Mouse (Mus musculus) Muller cell, postnatal 12 days (primary cell): ENCODE measurements around the gene Acp2.

Experiments
- DNase-seq: peaks from one replicate; pipeline ENCODE4 v3.0.0-alpha.2; 2015; ENCODE audit errors: inconsistent ontology term

The Acp2 gene

GRCm38 (mm10) chr2:91194624-91195332, 7.9 kb upstream of the Acp2 start:
- DNase-seq, result peak; percentile 72

GRCm38 (mm10) chr2:91196577-91197001, 6.1 kb upstream of the Acp2 start:
- DNase-seq, result no peak

DNA sequence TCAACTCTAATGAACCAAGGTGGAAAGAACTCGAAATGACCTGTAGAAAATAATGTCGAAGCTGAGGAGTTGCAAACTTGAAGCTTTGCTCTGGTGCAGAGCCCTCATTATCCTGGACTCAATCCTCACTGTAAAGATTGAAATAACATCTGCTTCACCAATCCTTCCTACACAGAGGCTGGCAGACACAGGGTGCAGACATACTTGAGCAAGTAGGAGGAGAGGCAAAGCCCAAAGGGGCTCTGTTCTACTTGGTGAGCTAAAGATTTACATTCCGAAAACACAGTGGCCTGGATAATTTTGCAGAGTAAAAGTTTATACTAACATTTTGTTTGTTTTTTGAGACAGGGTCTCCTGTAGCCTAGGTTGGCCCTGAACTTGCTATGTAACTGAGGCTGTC, 3.8 kb upstream of the Acp2 start:
- no peak for DNase-seq

GRCm38 (mm10) chr2:91202972-91203656, 429 bp downstream of the Acp2 start:
- DNase-seq, result peak; percentile 1

DNA sequence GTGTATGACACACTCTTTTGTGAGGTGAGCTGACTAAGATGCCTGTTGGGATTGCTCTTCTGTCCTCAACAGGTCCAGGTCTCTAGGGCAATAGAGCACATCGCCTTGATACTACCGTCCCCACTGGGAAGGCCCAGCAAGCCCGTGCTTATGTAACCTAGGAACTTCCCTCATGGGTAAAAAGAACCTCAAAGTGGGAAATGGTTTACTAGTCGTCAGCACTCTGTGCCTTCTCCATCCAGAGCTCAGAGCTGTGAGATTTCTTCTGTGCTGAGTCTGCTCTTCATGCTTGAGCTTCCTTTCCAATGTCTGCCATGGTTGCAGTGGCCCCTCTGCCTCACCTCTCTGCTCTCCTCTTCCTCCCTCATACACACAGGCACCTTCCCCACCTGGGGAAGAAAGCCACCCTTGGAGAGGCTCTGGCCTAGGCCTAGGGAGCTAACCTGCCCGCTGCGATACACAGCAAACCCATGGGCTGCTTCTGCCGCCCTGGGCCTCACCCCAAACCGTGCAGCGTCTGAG, 3.6 kb downstream of the Acp2 start:
- no peak for DNase-seq

DNA sequence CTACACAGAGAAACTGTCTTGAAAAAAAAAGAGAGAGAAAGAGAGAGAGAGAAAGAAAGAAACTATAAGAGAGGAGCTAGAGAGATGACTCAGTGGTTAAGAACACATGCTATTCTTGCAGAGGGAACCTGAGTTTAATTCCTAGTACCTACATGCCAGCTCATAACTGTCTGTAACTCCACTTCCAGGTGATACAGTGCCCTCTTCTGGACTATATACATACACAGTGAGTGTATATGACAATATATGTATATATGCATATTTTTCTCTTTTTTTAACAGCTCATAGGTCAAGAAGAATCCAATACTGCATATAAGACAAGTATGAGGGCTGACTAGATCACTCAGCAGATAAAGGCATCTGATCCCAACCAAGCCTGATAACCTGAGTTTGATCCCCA, 10.6 kb downstream of the Acp2 start:
- DNase-seq, result no peak

DNA sequence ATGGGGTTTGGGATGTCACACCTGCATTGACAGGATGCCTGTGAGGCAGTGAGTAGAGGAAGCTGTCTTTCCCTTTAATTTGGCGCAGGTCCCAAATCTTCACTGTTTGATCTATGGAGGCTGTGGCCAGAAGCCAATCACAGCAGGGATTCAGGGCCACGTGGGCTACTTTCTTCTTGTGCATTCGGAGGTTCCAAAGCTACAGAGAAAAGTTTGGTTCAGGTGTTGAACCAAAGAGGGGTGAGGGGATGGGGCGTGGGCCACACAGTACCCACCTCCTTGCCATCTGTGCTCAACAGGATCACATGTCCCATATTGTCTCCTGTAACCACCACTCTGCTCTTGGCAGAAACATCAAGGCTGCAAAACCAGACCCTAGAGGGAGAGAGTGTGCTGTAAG, 14.3 kb downstream of the Acp2 start:
- DNase-seq, result no peak

DNA sequence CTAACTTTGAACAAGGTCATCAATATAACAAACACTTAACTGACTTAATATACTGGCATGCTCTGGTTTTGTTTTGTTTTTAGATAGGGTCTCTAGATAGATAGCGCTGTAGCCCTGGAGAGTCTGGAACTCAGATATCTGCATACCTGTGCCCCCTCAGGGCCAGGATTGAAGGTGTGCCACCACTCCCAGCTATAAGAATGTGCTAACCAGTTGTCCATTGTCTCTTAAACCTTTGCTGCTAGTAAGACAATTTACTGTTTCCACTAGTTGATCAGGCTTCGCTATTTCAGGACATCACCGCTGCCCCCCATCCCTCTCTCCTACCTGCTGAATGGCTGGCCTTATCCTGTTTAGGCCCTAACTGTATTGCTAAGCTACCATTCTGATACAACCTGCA, 17.8 kb downstream of the Acp2 start:
- DNase-seq, result no peak

DNA sequence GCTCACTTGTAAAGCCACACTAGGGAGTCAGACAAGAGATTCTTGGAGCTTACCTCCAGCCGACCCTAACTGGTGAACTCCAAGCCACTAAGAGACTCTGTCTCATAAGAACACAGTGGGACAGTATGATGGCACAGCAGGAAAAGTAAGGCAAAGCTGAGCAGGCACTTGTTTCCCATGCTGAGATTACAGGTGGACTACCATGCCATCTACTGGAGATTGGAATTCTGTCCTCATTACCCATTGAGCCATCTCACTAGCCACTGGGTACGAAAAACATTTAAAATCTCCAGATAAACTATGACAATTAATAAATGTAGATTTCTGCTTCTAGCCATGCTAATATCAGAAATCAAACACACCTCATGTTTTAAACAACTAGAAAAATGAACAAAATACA, 20.9 kb downstream of the Acp2 start:
- no peak for DNase-seq

DNA sequence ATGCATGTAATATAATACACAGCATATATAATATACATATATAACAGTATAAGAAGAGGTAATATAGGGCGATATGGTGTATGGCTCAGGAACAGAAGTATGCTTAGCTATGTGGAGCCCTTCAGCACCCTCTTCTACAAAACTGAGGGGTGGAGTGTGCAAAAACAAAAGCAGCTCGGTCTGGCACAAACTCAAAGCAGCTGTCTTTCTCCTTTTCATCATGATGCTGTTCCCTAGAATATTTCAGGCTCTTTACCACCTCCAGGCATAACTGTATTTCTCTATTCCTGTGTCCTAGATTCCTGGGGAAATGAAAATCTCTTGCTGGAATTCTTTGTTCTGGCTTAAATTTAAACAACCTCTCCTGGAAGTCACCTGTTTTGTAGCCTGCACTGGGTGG, 27.1 kb downstream of the Acp2 start:
- DNase-seq, result no peak

DNA sequence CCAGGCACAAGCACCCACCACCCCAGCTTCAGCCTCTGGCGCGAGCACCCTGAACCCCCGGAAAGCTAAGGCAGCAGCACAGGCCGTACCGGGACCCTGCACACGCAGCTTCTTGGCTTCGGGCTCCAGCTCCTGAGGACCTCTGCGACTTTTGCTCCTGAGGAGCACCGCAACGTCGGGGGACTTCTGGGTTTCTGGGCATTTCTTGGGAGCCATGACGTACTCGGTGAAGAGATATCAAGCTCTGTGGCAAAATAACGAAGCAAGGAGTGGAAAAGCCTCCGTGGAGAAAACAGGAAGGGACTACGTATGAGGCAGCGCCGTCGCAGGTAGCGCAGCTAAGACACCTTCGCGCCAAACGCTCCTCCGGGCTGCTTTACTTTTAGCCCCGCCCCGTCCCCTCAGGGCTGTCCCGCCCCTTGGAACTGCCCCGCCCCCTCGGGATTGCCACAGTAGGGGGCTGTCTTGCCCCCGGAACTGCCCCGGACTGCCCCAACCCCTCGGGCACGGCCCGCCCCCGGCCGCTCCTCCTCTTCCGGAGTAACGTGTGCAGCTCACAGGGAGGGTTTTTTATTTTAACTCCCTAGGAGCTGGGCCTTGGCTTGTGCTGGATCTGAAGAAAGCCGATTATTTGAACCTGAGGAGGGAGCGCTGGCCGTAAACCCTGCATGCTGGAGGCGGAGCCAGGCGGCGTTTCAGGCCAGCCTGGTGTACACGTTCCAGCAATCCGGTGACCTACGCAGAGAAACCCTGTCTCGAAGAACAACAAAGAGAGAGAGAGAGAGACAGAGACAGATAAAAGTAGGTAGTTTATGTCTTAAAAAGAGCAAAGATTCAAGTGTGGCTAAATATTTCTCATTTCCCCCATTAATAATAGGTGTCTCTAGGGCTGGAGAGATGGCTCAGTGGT, 34.2 kb downstream of the Acp2 start, which contains the start of gene Ddb2:
TSS of gene Ddb2 (minus strand) at position 382 of the 910 bp plus-strand sequence.
- DNase-seq, result peak; percentile 99

DNA sequence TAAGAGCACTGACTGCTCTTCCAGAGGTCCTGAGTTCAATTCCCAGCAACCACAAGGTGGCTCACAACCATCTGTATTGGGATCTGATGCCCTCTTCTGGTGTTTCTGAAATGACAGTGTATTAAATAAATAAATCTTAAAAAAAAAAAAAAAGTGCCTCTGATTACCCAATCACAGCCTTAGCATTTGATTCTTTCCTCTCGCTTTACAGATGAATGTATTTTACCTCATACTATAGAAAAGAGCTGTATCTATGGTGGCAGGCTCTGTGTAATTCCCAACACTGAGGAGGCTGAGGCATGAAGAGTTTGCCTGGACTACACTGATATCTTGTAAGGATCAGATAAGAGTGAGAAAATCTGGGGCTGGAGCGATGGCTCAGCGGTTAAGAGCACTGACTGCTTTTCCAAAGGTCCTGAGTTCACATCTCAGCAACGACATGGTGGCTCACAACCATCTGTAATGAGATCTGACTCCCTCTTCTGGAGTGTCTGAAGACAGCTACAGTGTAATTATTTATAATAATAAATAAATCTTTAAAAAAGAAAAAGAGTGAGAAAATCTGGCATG, 34.9 kb downstream of the Acp2 start:
- peak; percentile 76 for DNase-seq

GRCm38 (mm10) chr2:91242547-91242946, 39.9 kb downstream of the Acp2 start:
- peak; percentile 14 for DNase-seq

- DNase-seq, result peak; percentile 67
Observed at GRCm38 (mm10) chr2:91243416-91243815, 40.7 kb downstream of the Acp2 start.

DNA sequence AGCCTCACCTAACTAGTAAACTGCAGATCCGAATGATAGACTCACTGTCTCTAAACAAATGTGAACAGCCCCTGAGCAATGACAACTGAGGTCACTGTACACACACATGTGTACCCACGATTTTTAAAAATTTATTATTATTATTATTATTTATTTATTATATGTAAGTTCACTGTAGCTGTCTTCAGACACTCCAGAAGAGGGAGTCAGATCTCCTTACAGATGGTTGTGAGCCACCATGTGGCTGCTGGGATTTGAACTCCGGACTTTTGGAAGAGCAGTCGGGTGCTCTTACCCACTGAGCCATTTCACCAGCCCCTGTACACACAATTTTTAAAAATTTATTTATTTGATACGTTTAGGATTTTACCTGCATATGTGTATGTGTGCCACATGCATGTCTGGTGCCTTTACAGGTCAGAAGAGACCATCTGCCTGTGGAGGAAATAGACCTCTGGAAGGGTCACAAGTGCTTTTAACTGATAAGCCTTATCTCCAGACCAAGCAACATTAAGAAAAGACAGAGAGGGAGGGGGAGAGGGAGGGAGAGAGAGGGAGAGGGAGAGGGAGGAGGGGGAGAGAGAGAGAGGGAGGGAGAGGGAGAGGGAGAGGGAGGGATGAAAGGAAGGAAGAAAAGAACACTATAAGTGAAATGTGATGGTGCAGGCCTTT, 42.0 kb downstream of the Acp2 start:
- no peak for DNase-seq

- DNase-seq, result peak; percentile 59
Observed at GRCm38 (mm10) chr2:91248366-91248765, 45.7 kb downstream of the Acp2 start.

GRCm38 (mm10) chr2:91252001-91252400, 49.3 kb downstream of the Acp2 start:
- DNase-seq, result no peak

DNA sequence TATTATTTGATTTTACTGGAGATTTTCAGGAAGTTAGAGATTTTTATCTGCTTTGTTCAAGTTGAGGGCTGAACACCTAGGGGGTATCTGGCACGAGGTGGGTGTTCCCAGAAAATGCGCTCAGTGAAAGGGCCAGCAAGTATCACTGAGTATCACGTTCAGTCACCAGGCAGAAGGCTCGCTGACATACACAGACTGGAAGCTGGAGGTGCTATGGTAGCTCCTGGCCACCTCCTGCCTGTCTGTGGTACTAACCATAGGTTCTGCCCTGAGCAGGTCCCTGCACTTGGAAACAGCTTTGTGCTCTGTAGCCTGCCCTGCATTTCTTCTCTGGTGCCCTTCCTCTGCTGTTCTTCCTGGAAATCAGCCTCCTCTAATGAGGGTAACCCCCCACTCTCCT, 49.8 kb downstream of the Acp2 start:
- DNase-seq, result no peak

DNA sequence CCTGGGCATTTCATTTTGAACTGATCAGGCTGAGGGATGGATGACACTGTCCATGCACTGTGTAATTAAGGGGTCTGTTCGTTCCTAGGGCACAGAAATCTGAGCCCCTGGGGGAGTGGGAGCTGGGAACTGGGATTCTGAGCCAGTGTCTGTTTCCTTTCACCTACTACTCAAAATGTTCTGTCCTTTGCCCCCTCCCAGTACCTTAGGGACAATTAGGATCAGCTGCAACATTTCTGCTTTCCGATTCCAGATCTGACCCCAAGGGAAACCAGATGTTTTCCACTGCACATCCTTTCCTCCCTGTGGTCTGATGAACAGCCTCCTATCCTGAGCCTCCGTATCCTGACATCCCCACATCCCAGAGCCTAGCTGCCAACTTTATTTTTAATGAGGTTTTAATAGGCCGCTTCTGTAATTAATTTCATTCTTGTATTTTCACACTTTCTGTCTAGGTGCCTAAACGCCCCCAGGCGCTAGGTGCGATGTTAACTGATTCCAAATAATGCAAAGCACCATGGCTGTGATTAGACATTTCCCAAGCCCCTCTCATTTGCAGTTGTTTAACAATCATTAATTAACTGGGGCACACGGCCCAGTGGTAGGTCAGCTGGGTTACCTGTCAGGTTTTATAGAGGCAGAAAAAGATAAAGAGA, 52.2 kb downstream of the Acp2 start:
- no peak for DNase-seq

DNA sequence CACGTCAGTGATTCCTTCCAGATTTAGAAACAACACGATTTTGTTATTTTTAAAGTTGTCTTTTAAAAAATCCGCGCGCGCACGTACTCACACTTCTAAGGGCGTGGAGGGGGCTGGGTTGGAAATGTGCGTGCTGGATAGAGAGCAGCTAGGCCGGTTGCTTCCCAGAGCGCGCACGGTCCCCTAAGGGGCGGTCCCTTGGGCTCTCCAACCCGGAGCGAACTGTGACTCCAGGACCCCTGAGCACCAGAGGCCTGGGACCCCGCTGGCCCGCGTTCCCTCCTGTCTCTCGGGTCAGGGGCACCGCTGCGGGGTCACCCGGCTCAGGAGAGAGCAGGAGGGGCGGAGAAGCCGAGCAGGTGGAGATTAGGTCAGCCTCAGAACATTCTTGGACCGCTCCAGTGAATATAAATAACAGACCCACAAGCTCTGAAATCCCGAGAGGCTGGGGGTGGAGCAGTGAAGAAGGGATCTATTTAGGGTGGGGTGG, 53.0 kb downstream of the Acp2 start, which contains the start of gene Pacsin3:
TSS of gene Pacsin3 (plus strand) at position 294 of the 490 bp plus-strand sequence.
- peak; percentile 33 for DNase-seq
